Mouse (Mus musculus) c-Kit-negative CD71-positive TER-119-positive erythroid progenitor cells, embryonic 14.5 days (primary cell): ENCODE measurements around the gene Ttc29.

ENCODE experiments used
- DNase-seq: peaks from one replicate; pipeline ENCODE4 v3.0.0-alpha.2; 2013; ENCODE audit warnings: low read depth, low spot score

The Ttc29 gene

GRCm38 (mm10) chr8:78213074-78213473 lies at the start of gene Ttc29:
Ttc29 (plus strand) TSS chr8:78213297.
- no peak for DNase-seq

- no peak for DNase-seq
Measured at GRCm38 (mm10) chr8:78171351-78171750, 41.7 kb upstream of the Ttc29 start.

GRCm38 (mm10) chr8:78182654-78183053 lies 30.4 kb upstream of the Ttc29 start:
- DNase-seq = no peak

- DNase-seq = no peak
Measured at GRCm38 (mm10) chr8:78183414-78183813, 29.7 kb upstream of the Ttc29 start.

DNA sequence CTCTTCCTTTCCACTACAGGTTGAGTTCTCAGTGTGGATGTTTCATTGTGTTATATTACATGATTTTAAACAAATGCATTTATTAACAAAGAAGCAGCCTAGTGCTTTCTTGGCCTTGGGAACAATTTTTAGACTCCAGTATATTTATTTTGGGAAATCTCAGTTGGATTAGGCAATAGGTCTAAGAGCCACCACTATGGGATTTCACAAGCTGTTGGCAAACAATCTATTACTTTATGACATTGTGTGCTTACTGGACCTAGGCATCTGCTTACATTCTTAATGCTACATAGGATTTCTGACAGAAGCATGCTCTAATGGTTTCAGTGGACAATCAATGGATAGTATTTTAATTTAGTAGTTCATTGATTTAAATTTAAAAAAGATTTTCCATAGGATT lies 26.0 kb upstream of the Ttc29 start:
- DNase-seq = no peak

GRCm38 (mm10) chr8:78204229-78204628 lies 8.9 kb upstream of the Ttc29 start:
- DNase-seq = no peak

GRCm38 (mm10) chr8:78210424-78210823 lies 2.7 kb upstream of the Ttc29 start:
- DNase-seq = no peak

- DNase-seq = no peak
Measured at GRCm38 (mm10) chr8:78214645-78215044, 1.5 kb downstream of the Ttc29 start.

DNA sequence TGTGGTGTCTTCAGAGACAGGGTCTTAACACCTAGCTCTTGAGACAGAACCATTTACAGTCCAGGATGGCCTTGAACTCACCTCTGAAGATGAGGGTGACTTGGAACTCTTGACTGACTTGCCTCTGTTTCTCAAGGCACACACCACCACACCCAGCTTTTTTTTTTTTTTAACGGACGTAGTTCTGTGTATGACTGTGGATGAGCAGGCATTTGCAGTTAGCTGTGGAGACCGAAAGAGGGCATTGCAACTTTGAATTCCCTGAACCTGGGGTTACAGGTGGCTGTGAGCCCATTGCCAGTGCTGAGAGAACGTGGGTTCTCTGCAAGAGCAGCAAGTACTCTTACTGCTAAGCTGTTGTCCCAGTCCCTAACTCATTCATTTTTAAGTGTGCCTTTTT lies 13.0 kb downstream of the Ttc29 start:
- no peak for DNase-seq

- no peak for DNase-seq
Measured at GRCm38 (mm10) chr8:78230721-78231120, 17.6 kb downstream of the Ttc29 start.

DNA sequence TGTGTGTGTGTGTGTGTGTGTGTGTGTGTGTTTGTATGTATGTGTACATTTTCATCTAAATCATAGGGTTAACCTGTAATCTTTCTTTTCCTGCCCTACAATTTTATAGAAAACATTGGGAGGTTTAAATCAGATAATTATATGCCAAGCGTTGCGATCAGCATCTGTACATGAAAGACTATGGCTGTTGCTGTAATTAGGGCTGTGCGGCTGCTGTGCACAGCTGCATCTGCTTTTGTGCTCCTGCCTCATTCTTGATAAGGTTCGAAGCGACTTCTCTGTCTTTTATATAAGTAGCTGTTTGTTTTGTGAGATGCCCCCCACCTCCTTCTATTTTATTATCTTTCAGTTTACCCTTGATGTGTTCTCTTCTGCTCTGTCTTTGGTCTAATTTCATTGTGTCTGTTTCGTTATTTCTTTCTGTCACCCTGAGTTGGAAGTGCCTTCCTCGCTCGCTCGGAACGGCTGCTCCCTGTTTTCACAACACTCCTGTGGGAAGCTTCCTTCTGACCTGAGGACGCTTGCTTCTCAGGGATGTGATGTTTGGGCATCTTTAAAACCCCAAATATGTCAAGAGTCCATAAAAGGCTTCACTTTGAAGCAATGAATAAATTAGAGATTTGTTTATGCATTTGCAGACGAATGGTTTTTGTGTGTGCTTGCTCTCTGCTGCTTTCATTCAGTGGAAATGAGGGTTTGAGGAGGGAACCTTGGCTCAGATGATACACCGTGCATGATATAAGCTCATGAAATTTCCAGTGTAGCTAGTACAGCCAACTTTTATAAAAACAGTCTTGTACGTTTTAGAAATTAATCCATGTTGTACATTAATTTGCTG lies 20.0 kb downstream of the Ttc29 start:
- no peak for DNase-seq

- DNase-seq = no peak
Measured at GRCm38 (mm10) chr8:78233708-78234201, 20.7 kb downstream of the Ttc29 start.

- no peak for DNase-seq
Measured at GRCm38 (mm10) chr8:78237972-78238675, 25.0 kb downstream of the Ttc29 start.

GRCm38 (mm10) chr8:78251115-78251514 lies 38.0 kb downstream of the Ttc29 start:
- no peak for DNase-seq

- DNase-seq = no peak
Measured at GRCm38 (mm10) chr8:78254374-78254773, 41.3 kb downstream of the Ttc29 start.

- DNase-seq = no peak
Measured at GRCm38 (mm10) chr8:78255011-78255410, 41.9 kb downstream of the Ttc29 start.

DNA sequence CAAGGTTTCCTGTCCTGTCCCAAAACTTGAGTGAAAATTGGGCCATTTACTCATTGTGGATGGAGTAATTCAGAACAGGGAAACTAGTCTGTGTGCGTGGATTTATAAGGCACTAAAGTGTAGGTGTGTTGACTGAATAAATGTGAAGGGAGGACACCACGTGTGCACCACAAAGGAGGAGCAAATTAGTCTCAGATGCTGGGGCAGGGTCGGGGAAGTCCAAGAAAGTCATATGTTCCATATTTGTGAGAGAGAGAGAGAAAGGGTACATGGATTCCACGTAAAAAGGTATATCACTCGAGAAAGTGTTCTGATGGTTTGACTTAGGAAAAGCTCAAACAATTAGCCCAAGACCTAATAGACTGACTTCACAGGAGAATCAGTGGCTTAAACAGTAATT lies 52.4 kb downstream of the Ttc29 start:
- no peak for DNase-seq

DNA sequence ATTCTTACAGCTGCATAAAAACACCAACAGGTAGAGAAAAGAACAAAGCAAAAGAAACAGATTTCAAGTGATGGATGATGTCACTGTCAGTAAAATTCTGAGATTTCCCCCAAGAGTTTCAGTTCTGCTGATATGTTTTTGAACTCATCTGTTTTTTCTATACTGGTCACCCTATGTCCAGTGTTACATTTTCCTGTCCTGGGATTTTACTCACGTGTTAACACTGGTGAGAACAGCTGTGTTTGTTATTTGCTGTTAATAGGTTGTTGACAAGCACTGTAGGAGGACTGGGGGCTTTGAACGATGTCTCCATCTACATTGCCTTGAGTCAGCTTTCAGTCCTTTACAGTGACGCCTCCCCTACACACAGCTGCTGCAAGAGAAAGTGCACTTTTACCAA lies 53.1 kb downstream of the Ttc29 start:
- DNase-seq = no peak

DNA sequence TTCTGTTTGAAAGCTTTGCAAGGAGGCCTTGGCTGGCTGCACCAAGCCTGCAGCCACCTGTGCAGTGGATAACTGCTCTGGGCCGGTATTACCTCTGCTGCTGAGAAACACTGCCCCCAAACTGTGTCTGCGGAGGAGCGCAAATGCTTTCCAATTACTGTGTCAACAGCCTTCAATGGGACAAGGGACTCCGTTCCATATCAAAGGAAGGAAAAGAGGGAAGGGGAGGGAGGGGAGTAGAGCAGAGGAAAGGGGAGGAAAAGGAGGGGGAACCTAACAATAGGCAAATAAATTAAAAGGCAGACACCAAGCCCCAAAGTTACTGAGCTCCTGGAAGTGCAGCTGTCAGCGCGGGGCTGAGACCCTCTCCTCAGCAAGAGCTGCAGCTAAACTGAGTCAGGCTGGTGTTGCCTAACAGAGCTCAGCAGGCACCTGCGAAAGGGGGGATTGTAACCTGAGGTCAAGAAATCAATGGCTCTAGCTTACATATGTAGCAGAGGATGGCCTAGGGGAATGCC lies 54.9 kb downstream of the Ttc29 start:
- no peak for DNase-seq

DNA sequence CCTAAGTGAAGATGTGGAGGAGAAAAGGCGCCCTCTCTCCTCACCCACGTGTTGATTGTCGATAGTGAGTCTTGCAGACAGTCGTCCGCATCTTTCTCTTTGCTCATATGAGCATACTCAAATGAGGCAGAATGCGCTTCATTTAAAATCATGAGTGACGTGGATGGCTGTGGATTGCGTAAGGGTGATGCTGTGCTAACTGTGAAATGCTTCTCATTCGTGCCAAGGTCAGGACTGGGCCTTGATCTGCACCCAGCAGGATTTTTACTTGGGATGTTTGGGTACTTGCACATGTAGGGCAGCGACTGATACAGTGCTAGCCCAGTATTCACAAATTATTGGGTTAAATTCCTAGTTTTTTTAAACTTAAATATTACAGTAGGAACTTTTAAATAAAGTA lies 56.2 kb downstream of the Ttc29 start:
- DNase-seq = no peak

- no peak for DNase-seq
Measured at GRCm38 (mm10) chr8:78271391-78271790, 58.3 kb downstream of the Ttc29 start.

DNA sequence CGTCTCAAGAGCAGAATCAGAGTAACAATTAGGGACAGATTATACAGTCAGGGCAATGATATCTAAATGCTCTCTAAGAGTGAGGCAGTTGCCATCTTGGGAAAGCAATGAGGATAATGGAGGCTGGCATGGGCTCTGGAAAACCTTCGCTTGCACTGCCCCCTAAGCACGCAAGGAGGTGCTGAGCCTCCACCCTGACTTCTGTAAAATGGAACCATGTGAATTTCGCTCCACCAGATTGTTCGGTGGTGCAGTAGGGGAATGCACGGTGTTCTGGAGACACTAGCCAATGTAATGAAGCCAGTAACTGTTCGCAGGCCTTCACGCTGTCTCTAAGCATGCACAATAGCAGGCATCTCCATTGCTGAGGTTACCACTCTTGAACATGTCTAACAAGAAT lies 63.0 kb downstream of the Ttc29 start:
- DNase-seq = no peak

GRCm38 (mm10) chr8:78277411-78277810 lies 64.3 kb downstream of the Ttc29 start:
- no peak for DNase-seq
